Mouse (Mus musculus) ES-E14 (cell line): ENCODE measurements around the gene Dpp4.

Experiments used
- CHD2 ChIP-seq: IDR thresholded peaks from 2 replicates; pipeline ENCODE4 v1.6.1; 2014; ENCODE audit warnings: mild to moderate bottlenecking, low read depth, low read length, inconsistent platforms
- HCFC1 ChIP-seq: IDR thresholded peaks from 2 replicates; pipeline ENCODE4 v1.6.1; 2012; ENCODE audit warnings: low read length, inconsistent platforms, borderline replicate concordance; ENCODE audit not compliant: insufficient read depth
- MAFK ChIP-seq: IDR thresholded peaks from 2 replicates; pipeline ENCODE4 v1.6.1; 2014; ENCODE audit warnings: mild to moderate bottlenecking, low read depth, low read length, inconsistent platforms; ENCODE audit not compliant: insufficient read depth

- no peak for TF ChIP-seq CHD2
- no peak for TF ChIP-seq MAFK
- no peak for TF ChIP-seq HCFC1
Observed at GRCm38 (mm10) chr2:62431245-62431795, 19.3 kb upstream of the Dpp4 start.
